Mouse (Mus musculus): ENCODE results near the gene Trim63.

DNA sequence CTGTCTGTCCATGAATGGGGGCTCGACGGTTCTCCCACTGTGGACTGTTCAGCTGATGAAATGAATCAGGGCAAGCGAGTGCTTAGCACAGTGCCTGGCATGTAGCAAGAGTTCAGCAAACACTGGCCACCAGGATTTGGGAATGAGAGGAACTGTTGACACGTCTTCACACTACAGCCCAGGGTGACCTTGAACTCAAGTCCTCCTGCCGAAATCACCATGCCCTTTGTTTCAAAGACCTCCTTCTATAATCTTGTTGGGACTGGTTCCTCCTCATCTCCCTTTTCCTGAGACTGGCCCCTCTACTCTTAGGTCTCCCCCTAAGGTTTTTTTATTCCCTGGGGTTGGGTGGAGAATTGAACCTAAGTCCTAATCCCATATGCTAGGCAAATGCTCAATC, 2.6 kb upstream of the Trim63 start:
- TF ChIP-seq POLR2A (IDR thresholded peaks at IDR 0.05; ENCODE audit: low read depth, low read length) (no peak), CTCF (IDR thresholded peaks at IDR 0.05; ENCODE audit: borderline replicate concordance, insufficient read depth, low read length) (no peak)
